Mouse (Mus musculus) E14TG2a.4 (cell line): ENCODE results near the gene Zbtb1.

ENCODE experiments used
- CTCF ChIP-seq: conservative IDR thresholded peaks from 2 replicates; pipeline ENCODE4 v1.5.1; 2014; ENCODE audit warnings: low read length
- NANOG ChIP-seq: IDR thresholded peaks from 2 replicates; pipeline ENCODE4 v1.6.1; 2014; ENCODE audit warnings: borderline replicate concordance, low read length, mixed read lengths

GRCm38 (mm10) chr12:76431431-76431830, 61.4 kb downstream of the Zbtb1 start:
- TF ChIP-seq CTCF (no peak), NANOG (no peak)
